Mouse (Mus musculus): ENCODE results near the gene Lpp.

The Lpp gene

DNA sequence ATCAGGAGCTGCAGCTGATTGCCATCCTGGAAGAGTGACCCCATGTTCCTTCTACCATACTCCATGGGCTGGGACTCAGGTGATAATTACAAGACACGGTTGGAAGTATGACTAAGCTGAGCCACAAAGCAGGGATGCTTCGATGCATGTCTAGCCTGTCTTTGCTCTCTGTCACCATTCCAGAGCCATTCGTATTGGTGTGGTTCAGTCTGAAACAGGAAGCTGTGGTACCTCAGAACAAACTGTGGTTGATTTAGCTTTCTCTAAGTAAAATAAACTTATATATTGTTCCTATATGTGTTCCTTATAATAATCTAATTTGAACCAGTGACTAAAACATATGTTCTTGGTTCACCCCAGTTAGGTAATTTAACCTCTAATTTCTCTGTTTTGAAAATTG is 519.7 kb downstream of the Lpp start:
- in situ Hi-C loops (cut with MboI, MseI): loop anchor here (5.0 kb wide), 1 partner anchor 149 kb away; no protein-coding TSS in a partner anchor

GRCm38 (mm10) chr16:24913641-24914392 is 520.5 kb downstream of the Lpp start:
- in situ Hi-C loops (cut with MboI, MseI): loop anchor here (5.0 kb wide), 1 partner anchor 148 kb away; no protein-coding TSS in a partner anchor

- in situ Hi-C loops (cut with MboI, MseI): loop anchor here (5.0 kb wide), 1 partner anchor 148 kb away; no protein-coding TSS in a partner anchor
These were observed 521.1 kb downstream of the Lpp start for GRCm38 (mm10) chr16:24914393-24914751.

- in situ Hi-C loops (cut with MboI, MseI): no loop called here
These were observed 522.2 kb downstream of the Lpp start for GRCm38 (mm10) chr16:24915470-24915869.

GRCm38 (mm10) chr16:24919349-24920012 is 526.2 kb downstream of the Lpp start:
- in situ Hi-C loops (cut with MboI, MseI): no loop called here

GRCm38 (mm10) chr16:24930070-24930469 is 536.8 kb downstream of the Lpp start:
- in situ Hi-C loops (cut with MboI, MseI): no loop called here

DNA sequence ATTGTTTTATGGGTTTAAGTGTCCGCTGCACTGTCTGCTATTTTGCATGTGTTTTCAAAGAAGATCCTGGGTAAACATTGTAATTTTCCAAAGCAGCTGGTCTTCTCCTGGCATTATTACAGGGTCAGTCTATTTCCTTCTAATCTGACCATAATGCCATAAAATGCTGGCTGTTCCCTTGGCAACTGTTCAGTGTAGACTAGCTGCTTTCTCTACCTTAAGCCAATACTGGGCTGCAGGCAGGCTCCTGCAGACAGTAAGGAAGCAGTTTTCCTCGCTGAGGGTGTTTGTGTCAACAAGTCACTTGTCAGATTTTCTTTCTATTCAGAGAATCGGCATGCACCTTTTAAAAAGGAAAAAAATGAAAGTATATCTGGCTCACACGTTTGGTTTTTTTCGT is 537.3 kb downstream of the Lpp start:
- in situ Hi-C loops (cut with MboI, MseI): no loop called here

- in situ Hi-C loops (cut with MboI, MseI): no loop called here
These were observed 539.5 kb downstream of the Lpp start for GRCm38 (mm10) chr16:24932816-24933215.

DNA sequence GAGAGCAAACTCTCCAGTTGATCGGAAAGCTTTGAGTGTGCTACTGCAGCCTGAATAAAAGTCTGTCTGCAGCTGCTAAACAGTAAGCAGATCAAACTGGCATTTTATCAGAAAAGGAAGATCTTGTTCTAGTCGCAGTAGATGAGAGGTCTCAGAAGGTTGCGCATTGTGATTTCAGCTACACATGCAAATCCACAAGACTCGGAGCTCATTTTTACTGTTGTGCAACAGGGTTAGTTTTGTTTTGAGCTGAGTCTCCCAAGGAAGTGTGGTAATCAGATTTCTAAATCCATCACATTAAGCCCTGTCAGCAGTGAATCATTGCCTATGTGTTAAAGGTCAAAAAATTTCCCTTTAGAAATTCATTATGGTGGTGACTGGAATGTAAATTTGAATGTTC is 540.4 kb downstream of the Lpp start:
- in situ Hi-C loops (cut with MboI, MseI): no loop called here

DNA sequence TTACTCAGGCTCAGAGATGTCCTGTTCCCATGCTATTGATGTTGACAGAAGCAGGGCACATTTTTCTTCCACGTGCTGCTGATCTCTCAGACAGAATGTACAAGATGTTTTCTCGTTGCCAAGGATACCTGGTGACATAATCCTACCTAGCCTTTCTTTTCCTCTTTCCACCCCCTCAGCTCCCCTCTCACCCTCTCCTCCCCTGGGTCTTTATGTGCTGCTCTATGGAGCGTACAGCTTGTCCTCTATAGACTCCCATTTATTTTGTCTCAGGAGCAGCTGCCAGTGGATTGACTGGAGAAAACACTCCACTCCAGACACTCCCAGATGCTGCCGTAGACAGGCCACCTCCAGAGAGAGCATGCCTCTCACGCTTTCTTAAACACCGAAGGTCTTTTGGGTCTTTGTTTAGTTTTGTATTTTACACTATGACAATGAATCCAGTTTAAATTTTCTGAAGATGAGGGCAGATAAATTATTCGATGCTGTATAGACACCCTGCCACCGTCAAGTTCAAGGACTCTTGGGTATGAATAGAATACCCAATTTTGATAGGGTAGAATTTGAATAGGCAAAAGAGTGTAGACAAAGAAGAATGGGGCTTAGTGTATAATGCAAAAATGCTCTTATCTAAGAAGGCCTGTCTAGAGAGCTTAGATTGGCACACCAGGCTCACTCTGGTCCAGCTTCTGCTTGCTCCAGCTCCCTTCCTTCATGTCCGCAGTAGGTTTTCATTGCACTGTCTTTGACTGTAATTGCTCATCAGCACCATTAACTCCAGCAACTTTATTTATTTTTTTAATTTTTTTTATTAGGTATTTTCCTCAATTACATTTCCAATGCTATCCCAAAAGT is 548.2 kb downstream of the Lpp start:
- in situ Hi-C loops (cut with MboI, MseI): no loop called here

- in situ Hi-C loops (cut with MboI, MseI): no loop called here
These were observed 550.4 kb downstream of the Lpp start for GRCm38 (mm10) chr16:24943486-24944261.

DNA sequence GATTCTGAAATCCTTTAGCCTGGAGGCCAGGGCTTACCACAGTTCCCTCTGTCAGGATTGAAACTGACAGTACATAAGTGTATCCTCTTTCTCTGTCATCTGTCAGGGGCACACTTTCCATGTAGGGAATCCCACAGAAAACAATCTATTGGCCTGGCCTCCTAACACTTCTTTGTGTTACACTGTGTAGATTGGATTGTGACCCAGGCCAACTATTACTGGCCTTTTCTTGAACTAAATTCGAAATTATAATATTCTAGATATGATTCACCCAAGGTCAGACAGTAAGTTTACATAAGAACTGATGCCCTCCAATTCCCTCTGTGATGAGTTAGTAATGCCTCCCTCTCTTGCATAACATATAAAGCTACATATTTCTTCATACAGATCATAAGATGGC is 553.0 kb downstream of the Lpp start:
- in situ Hi-C loops (cut with MboI, MseI): no loop called here

GRCm38 (mm10) chr16:24947485-24947884 is 554.2 kb downstream of the Lpp start:
- in situ Hi-C loops (cut with MboI, MseI): no loop called here

DNA sequence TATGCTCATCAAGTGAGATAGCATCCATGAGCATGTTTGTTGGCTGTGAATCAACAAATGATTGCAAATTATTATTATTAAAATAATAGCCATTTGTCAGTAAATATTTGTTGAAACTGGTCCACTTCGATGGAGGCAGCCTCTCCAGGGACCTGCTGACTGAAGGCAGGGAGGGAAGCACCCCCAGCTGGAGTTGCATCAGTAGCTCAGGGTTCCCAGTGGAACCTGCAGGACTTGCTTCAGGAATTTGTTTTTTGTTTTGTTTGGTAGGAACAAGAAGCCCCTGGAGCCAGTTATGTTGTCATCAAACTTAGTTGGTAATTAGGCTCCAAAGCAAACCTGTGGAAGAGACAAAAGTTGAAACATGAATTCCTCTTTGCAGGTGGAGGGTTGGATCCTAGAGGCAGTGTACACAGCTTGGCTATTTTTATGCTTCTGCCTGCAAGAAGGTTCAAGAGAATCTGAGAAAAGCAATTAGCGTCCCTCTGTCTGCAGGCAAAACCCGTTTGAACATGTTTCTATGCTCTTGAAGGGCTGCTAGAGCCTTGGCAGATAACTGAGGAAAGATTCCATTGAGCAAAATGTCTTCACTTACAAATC is 554.9 kb downstream of the Lpp start:
- in situ Hi-C loops (cut with MboI, MseI): no loop called here

- in situ Hi-C loops (cut with MboI, MseI): no loop called here
These were observed 556.0 kb downstream of the Lpp start for GRCm38 (mm10) chr16:24949265-24949664.

- in situ Hi-C loops (cut with MboI, MseI): loop anchor here (10.0 kb wide), 1 partner anchor 85 kb away; no protein-coding TSS in a partner anchor
These were observed 556.9 kb downstream of the Lpp start for GRCm38 (mm10) chr16:24950112-24950743.

DNA sequence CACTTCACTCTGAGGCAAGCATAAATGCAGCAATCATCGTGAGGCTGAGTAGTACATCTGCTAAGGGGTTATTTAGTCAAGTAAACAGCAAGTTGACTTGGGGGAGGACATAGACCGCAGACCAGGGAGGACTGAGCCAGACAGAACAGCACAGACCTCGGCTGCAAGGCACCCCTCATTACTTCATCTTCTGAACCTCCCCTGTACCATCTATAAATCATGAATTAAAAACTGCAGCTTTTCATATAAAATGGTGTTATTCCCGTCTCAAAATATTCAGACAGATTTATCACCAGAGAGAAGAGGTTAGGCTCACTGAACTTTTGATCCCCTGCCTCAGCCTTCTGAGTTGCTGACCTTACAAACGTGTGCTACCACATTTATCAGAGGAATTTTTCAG is 558.6 kb downstream of the Lpp start:
- in situ Hi-C loops (cut with MboI, MseI): loop anchor here (10.0 kb wide), 1 partner anchor 87 kb away; no protein-coding TSS in a partner anchor

GRCm38 (mm10) chr16:24955054-24955453 is 561.7 kb downstream of the Lpp start:
- in situ Hi-C loops (cut with MboI, MseI): loop anchor here (10.0 kb wide), 1 partner anchor 90 kb away; no protein-coding TSS in a partner anchor

- in situ Hi-C loops (cut with MboI, MseI): loop anchor here (10.0 kb wide), 1 partner anchor 94 kb away; no protein-coding TSS in a partner anchor
These were observed 565.4 kb downstream of the Lpp start for GRCm38 (mm10) chr16:24958661-24959060.

Measured in T-helper 1 cell (primary cell).